Mouse (Mus musculus): Measurements from ENCODE around the gene Adamts13. TPM values are rescaled to one million over a fixed set of nuclear protein-coding genes. Genes with fewer than 3 reads are reported as not detected.
A peak's percentile ranks its signal among the peaks of the same experiment; 100 is the strongest.

Adamts13 gene
- total and polyA plus RNA-seq, 3 experiments = 19.7 to 130 TPM; not detected in 1

GRCm38 (mm10) chr2:27022612-27023011 lies 49.4 kb downstream of the Adamts13 start:
- Histone ChIP-seq H3K9me3 (replicated peaks; ENCODE audit: insufficient read depth, low read length) (no peaks in the 10 kb centered on the region), H3K4me3 (ENCODE audit: control insufficient read depth in 1 of 2, insufficient read depth in 1 of 2, low read depth in 2 of 2, low read length in 2 of 2) (no peak overlapping the region), H3K36me3 (ENCODE audit: control insufficient read depth in 1 of 2, insufficient read depth in 2 of 2, low read length in 2 of 2) (peaks cover 3 to 4% of the 10 kb centered on the region in 2 experiments; a peak in 2 of 4 replicates)

GRCm38 (mm10) chr2:27024136-27024535 lies 50.9 kb downstream of the Adamts13 start:
- DNase-seq (ENCODE audit: low read depth, low spot score) = no peak
- Histone ChIP-seq H3K4me1 (ENCODE audit: control insufficient read depth in 1 of 2, insufficient read depth in 2 of 2, low read length in 2 of 2) (peaks cover 4 to 20% of the 10 kb centered on the region in 2 experiments; a peak in 3 of 4 replicates), H3K27ac (ENCODE audit: control insufficient read depth, low read depth, low read length) (no peak overlapping the region), H3K9ac (ENCODE audit: control insufficient read depth, low read depth, low read length, poor library complexity, severe bottlenecking) (no peak overlapping the region), H3K79me2 (ENCODE audit: control insufficient read depth, insufficient read depth, low read length, poor library complexity) (no peaks in the 10 kb centered on the region), H3K27me3 (ENCODE audit: control insufficient read depth in 1 of 2, insufficient read depth in 2 of 2, low read length in 2 of 2) (no peaks in the 10 kb centered on the region), H3K9me3 (replicated peaks; ENCODE audit: insufficient read depth, low read length) (no peaks in the 10 kb centered on the region), H3K36me3 (ENCODE audit: control insufficient read depth in 1 of 2, insufficient read depth in 2 of 2, low read length in 2 of 2) (peaks cover 0 to 9% of the 10 kb centered on the region in 2 experiments; a peak in 2 of 4 replicates), H3K4me3 (ENCODE audit: control insufficient read depth in 1 of 2, insufficient read depth in 1 of 2, low read depth in 2 of 2, low read length in 2 of 2) (no peak overlapping the region)
- TF ChIP-seq SMC3 (IDR thresholded peaks at IDR 0.05; ENCODE audit: low read depth, low read length) = no peak
- no peak for TF ChIP-seq RAD21 (IDR thresholded peaks at IDR 0.05; ENCODE audit: low read depth, low read length)

More at GRCm38 (mm10) chr2:27022612-27023011, 49.4 kb downstream of the Adamts13 start:
- Histone ChIP-seq H3K4me1 (ENCODE audit: control insufficient read depth in 1 of 2, insufficient read depth in 2 of 2, low read length in 2 of 2) (peaks cover 0 to 13% of the 10 kb centered on the region in 2 experiments; a peak in 2 of 4 replicates), H3K79me2 (ENCODE audit: control insufficient read depth, insufficient read depth, low read length, poor library complexity) (no peaks in the 10 kb centered on the region), H3K27ac (ENCODE audit: control insufficient read depth, low read depth, low read length) (no peak overlapping the region), H3K27me3 (ENCODE audit: control insufficient read depth in 1 of 2, insufficient read depth in 2 of 2, low read length in 2 of 2) (no peaks in the 10 kb centered on the region), H3K9ac (ENCODE audit: control insufficient read depth, low read depth, low read length, poor library complexity, severe bottlenecking) (no peak overlapping the region)
- peak; percentile 28; the same call in 1 of the 2 replicates for TF ChIP-seq POLR2AphosphoS2 (IDR thresholded peaks at IDR 0.05; ENCODE audit: low read length)
- TF ChIP-seq POLR2A (IDR thresholded peaks at IDR 0.05; ENCODE audit: control insufficient read depth in 1 of 2, insufficient read depth in 1 of 2, low read depth in 1 of 2, low read length in 2 of 2, poor library complexity in 1 of 2) = 0 out of 4 replicates have a peak, but pooled peaks of 1 of the 2 experiments have one; percentile 13
- no peak for TF ChIP-seq RCOR1 (IDR thresholded peaks at IDR 0.05; ENCODE audit: low read depth, low read length)
- no peak for DNase-seq (ENCODE audit: low read depth, low spot score)

- Histone ChIP-seq H3K4me3 (ENCODE audit: control insufficient read depth in 1 of 2, insufficient read depth in 1 of 2, low read depth in 2 of 2, low read length in 2 of 2) (no peak overlapping the region), H3K9ac (ENCODE audit: control insufficient read depth, low read depth, low read length, poor library complexity, severe bottlenecking) (no peak overlapping the region), H3K4me1 (ENCODE audit: control insufficient read depth in 1 of 2, insufficient read depth in 2 of 2, low read length in 2 of 2) (peaks cover 4 to 20% of the 10 kb centered on the region in 2 experiments; a peak in 3 of 4 replicates), H3K27me3 (ENCODE audit: control insufficient read depth in 1 of 2, insufficient read depth in 2 of 2, low read length in 2 of 2) (no peaks in the 10 kb centered on the region), H3K36me3 (ENCODE audit: control insufficient read depth in 1 of 2, insufficient read depth in 2 of 2, low read length in 2 of 2) (peaks cover 0 to 9% of the 10 kb centered on the region in 2 experiments; a peak in 2 of 4 replicates), H3K27ac (ENCODE audit: control insufficient read depth, low read depth, low read length) (no peak overlapping the region), H3K79me2 (ENCODE audit: control insufficient read depth, insufficient read depth, low read length, poor library complexity) (no peaks in the 10 kb centered on the region), H3K9me3 (replicated peaks; ENCODE audit: insufficient read depth, low read length) (no peaks in the 10 kb centered on the region)
- DNase-seq (ENCODE audit: low read depth, low spot score) = no peak
- TF ChIP-seq ZMIZ1 (IDR thresholded peaks at IDR 0.05; ENCODE audit: low read depth, low read length) (no peak), ZNF384 (IDR thresholded peaks at IDR 0.05; ENCODE audit: low read depth, low read length) (no peak), NELFE (IDR thresholded peaks at IDR 0.05; ENCODE audit: low read depth, low read length) (no peak)
These were observed 52.3 kb downstream of the Adamts13 start for GRCm38 (mm10) chr2:27025545-27025944.

- no peaks in the 10 kb centered on the region for H3K27me3 ChIP-seq (ENCODE audit: control insufficient read depth in 1 of 2, insufficient read depth in 2 of 2, low read length in 2 of 2)
- DNase-seq (ENCODE audit: low read depth, low spot score) = no peak
- H3K36me3 ChIP-seq (ENCODE audit: control insufficient read depth in 1 of 2, insufficient read depth in 2 of 2, low read length in 2 of 2) = peaks cover 0 to 9% of the 10 kb centered on the region in 2 experiments; a peak in 2 of 4 replicates
- H3K27ac ChIP-seq (ENCODE audit: control insufficient read depth, low read depth, low read length) = no peak overlapping the region
- no peak for TF ChIP-seq ETS1 (IDR thresholded peaks at IDR 0.05; ENCODE audit: low read depth, low read length)
- TF ChIP-seq ZKSCAN1 (IDR thresholded peaks at IDR 0.05; ENCODE audit: low read depth, low read length) = no peak
- no peak for TF ChIP-seq TAL1 (IDR thresholded peaks at IDR 0.05; ENCODE audit: low read length)
- no peak for TF ChIP-seq EP300 (IDR thresholded peaks at IDR 0.05; ENCODE audit: low read depth in 1 of 2, low read length in 2 of 2)
- TF ChIP-seq MAFK (IDR thresholded peaks at IDR 0.05; ENCODE audit: borderline replicate concordance, low read depth, low read length) = no peak
- no peak for TF ChIP-seq CHD2 (IDR thresholded peaks at IDR 0.05; ENCODE audit: low read length)
- no peak for TF ChIP-seq ZC3H11A (IDR thresholded peaks at IDR 0.05; ENCODE audit: low read depth, low read length)
- no peak for TF ChIP-seq NRF1 (IDR thresholded peaks at IDR 0.05; ENCODE audit: insufficient read depth, low read depth, low read length, poor library complexity, severe bottlenecking)
- no peak for TF ChIP-seq KAT2A (conservative IDR thresholded peaks at IDR 0.05; ENCODE audit: low read depth, low read length)
- no peak for TF ChIP-seq CHD1 (IDR thresholded peaks at IDR 0.05; ENCODE audit: low read depth, low read length)
- no peak for TF ChIP-seq RAD21 (IDR thresholded peaks at IDR 0.05; ENCODE audit: low read depth, low read length)
- TF ChIP-seq BHLHE40 (IDR thresholded peaks at IDR 0.05; ENCODE audit: borderline replicate concordance, low read depth, low read length) = no peak
- no peak for TF ChIP-seq TBP (IDR thresholded peaks at IDR 0.05; ENCODE audit: low read depth, low read length)
- TF ChIP-seq NELFE (IDR thresholded peaks at IDR 0.05; ENCODE audit: low read depth, low read length) = no peak
- no peaks in the 10 kb centered on the region for H3K9me3 ChIP-seq (replicated peaks; ENCODE audit: insufficient read depth, low read length)
- peaks cover 4 to 20% of the 10 kb centered on the region in 2 experiments; a peak in 3 of 4 replicates for H3K4me1 ChIP-seq (ENCODE audit: control insufficient read depth in 1 of 2, insufficient read depth in 2 of 2, low read length in 2 of 2)
- no peak overlapping the region for H3K4me3 ChIP-seq (ENCODE audit: control insufficient read depth in 1 of 2, insufficient read depth in 1 of 2, low read depth in 2 of 2, low read length in 2 of 2)
- H3K79me2 ChIP-seq (ENCODE audit: control insufficient read depth, insufficient read depth, low read length, poor library complexity) = no peaks in the 10 kb centered on the region
- no peak overlapping the region for H3K9ac ChIP-seq (ENCODE audit: control insufficient read depth, low read depth, low read length, poor library complexity, severe bottlenecking)
These were observed 53.1 kb downstream of the Adamts13 start for GRCm38 (mm10) chr2:27026332-27026731.
